Mouse (Mus musculus): ENCODE results near the gene Cdh13. TPM values are rescaled to one million over a fixed set of nuclear protein-coding genes. Genes with fewer than 3 reads are reported as not detected.
"Not testable (repeated sequence)": the region's sequence is repeated elsewhere in the genome, so short reads cannot be mapped to it uniquely, and the experiment has no call there.

Gene Cdh13
- polyA plus RNA-seq, 1 experiment from 2014 or later: 5.6 TPM

DNA sequence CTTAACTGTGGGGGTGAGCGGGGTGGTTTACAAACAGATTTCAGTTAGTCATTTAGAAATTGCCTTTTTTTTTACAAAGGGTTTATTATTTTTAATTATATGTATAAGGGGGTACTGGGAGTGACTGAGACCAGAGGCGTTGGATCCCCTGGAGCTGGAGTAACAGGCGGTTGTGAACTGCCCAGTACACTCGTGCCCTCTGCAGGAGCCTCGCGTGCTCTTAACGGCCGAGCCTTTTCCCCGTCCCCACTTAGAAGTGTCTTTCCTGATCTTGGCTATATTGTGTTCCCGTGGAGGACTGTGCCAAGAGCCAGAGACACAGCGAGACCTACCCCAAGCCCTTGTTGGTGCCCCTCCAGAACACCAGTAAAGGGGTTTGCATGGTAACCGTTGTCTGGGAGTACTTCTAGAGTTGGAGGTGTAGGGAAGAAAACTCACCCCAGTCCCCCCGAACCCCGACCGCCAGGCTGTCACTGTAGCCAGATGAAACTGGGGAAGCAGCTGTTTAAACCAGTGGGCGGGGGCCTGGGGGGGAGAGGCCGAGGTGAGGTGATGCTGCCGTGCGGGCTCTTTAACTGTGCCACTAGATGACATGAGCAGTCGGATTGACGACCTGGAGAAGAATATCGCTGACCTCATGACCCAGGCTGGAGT lies 1061.6 kb downstream of the Cdh13 start:
- ATAC-seq: no peak
- Histone ChIP-seq H3K36me3 (ENCODE audit: control insufficient read depth, insufficient read depth) (peaks cover 31% of the 10 kb centered on the region), H3K4me2 (replicated peaks; ENCODE audit: low read depth) (peak overlapping the region; percentile 92), H3K27ac (ENCODE audit: low read depth, low read length) (peak overlapping the region; percentile 35; the same call in 1 of the 2 replicates), H3K4me3 (ENCODE audit: low read depth, low read length) (peak overlapping the region; percentile 100), H3K27me3 (replicated peaks; ENCODE audit: control insufficient read depth, insufficient read depth, low read length) (no peaks in the 10 kb centered on the region), H3K9ac (ENCODE audit: low read depth, low read length) (peak overlapping the region; percentile 97), H3K4me1 (replicated peaks; ENCODE audit: control insufficient read depth, insufficient read depth, low read length) (no peaks in the 10 kb centered on the region; the same call in 1 of the 2 replicates), H3K9me3 (ENCODE audit: control insufficient read depth) (0 out of 2 replicates have a peak, but pooled peaks cover 3% of the 10 kb centered on the region)
- peak; percentile 19; the same call in 1 of the 2 replicates for TF ChIP-seq CTCF (IDR thresholded peaks at IDR 0.05; ENCODE audit: low read depth)
- 46% methylated on average over 22 of the region's 22 CpGs for WGBS

- peak; percentile 38; the same call in 1 of the 2 replicates for TF ChIP-seq CTCF (IDR thresholded peaks at IDR 0.05; ENCODE audit: low read depth)
- Histone ChIP-seq H3K4me1 (replicated peaks; ENCODE audit: control insufficient read depth, insufficient read depth, low read length) (no peaks in the 10 kb centered on the region; the same call in 1 of the 2 replicates), H3K4me2 (replicated peaks; ENCODE audit: low read depth) (peak overlapping the region; percentile 92)
Measured at GRCm38 (mm10) chr8:119345683-119346075, 1062.1 kb downstream of the Cdh13 start.

GRCm38 (mm10) chr8:119351647-119352046 lies 1068.1 kb downstream of the Cdh13 start:
- Histone ChIP-seq H3K36me3 (ENCODE audit: control insufficient read depth, insufficient read depth) (peaks cover 29% of the 10 kb centered on the region), H3K4me3 (ENCODE audit: low read depth, low read length) (no peak overlapping the region), H3K4me2 (replicated peaks; ENCODE audit: low read depth) (no peak overlapping the region), H3K9me3 (ENCODE audit: control insufficient read depth) (no peaks in the 10 kb centered on the region), H3K27ac (ENCODE audit: low read depth, low read length) (no peak overlapping the region), H3K9ac (ENCODE audit: low read depth, low read length) (no peak overlapping the region), H3K27me3 (replicated peaks; ENCODE audit: control insufficient read depth, insufficient read depth, low read length) (no peaks in the 10 kb centered on the region), H3K4me1 (replicated peaks; ENCODE audit: control insufficient read depth, insufficient read depth, low read length) (no peaks in the 10 kb centered on the region)
- ATAC-seq: no peak
- WGBS: 93% methylated on average over 19 of the region's 19 CpGs
- TF ChIP-seq CTCF (IDR thresholded peaks at IDR 0.05; ENCODE audit: low read depth): no peak

More at GRCm38 (mm10) chr8:119345683-119346075, 1062.1 kb downstream of the Cdh13 start:
- H3K27ac ChIP-seq (ENCODE audit: low read depth, low read length): no peak overlapping the region
- no peaks in the 10 kb centered on the region for H3K27me3 ChIP-seq (replicated peaks; ENCODE audit: control insufficient read depth, insufficient read depth, low read length)
- 85% methylated on average over 15 of the region's 15 CpGs for WGBS
- no peak overlapping the region for H3K9ac ChIP-seq (ENCODE audit: low read depth, low read length)
- H3K9me3 ChIP-seq (ENCODE audit: control insufficient read depth): 0 out of 2 replicates have a peak, but pooled peaks cover 3% of the 10 kb centered on the region
- H3K4me3 ChIP-seq (ENCODE audit: low read depth, low read length): no peak overlapping the region
- peaks cover 31% of the 10 kb centered on the region for H3K36me3 ChIP-seq (ENCODE audit: control insufficient read depth, insufficient read depth)
- no peak for ATAC-seq

DNA sequence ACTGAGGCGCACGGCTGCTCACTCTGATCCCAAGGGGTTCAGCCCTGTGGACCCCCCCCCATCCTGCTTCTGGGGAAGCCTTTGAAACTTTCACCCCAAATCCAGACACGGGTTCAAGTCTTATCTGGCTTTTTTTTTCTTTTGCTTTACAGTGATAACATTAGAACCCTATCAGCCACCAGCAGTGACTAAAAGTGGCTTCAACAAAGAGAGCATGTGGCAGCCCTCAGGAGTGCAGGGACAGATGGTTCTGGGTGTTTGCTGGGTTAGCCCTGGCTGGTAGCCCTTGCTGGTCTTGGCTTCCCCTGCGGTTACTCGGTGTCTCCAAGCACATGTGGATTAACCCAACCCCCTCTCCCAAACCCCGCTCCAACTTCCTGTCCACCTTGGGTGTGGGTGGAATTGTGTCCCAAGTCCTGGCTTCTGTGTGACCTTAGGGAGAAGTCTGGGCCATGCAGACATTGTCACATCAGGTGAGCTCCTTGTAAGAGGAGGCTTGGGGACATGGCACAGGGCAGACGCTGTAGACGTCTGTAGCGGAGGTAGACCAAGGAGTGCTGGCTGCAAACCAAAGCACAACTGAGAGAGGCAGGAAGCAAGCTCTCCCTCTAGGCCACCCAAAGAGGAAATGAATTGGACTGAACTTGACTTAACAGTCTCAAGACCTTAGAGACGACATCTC lies 1069.6 kb downstream of the Cdh13 start:
- Histone ChIP-seq H3K36me3 (ENCODE audit: control insufficient read depth, insufficient read depth) (peaks cover 16% of the 10 kb centered on the region), H3K4me1 (replicated peaks; ENCODE audit: control insufficient read depth, insufficient read depth, low read length) (no peaks in the 10 kb centered on the region), H3K9me3 (ENCODE audit: control insufficient read depth) (no peaks in the 10 kb centered on the region), H3K27ac (ENCODE audit: low read depth, low read length) (no peak overlapping the region), H3K4me3 (ENCODE audit: low read depth, low read length) (no peak overlapping the region), H3K9ac (ENCODE audit: low read depth, low read length) (no peak overlapping the region), H3K4me2 (replicated peaks; ENCODE audit: low read depth) (no peak overlapping the region), H3K27me3 (replicated peaks; ENCODE audit: control insufficient read depth, insufficient read depth, low read length) (no peaks in the 10 kb centered on the region)
- ATAC-seq: no peak
- 71% methylated on average over 10 of the region's 10 CpGs for WGBS
- TF ChIP-seq CTCF (IDR thresholded peaks at IDR 0.05; ENCODE audit: low read depth): no peak

GRCm38 (mm10) chr8:119353659-119354023 lies 1070.1 kb downstream of the Cdh13 start:
- no peak overlapping the region for H3K4me3 ChIP-seq (ENCODE audit: low read depth, low read length)
- ATAC-seq: no peak
- H3K27ac ChIP-seq (ENCODE audit: low read depth, low read length): no peak overlapping the region
- no peak overlapping the region for H3K9ac ChIP-seq (ENCODE audit: low read depth, low read length)
- H3K4me1 ChIP-seq (replicated peaks; ENCODE audit: control insufficient read depth, insufficient read depth, low read length): no peaks in the 10 kb centered on the region
- TF ChIP-seq CTCF (IDR thresholded peaks at IDR 0.05; ENCODE audit: low read depth): no peak
- H3K36me3 ChIP-seq (ENCODE audit: control insufficient read depth, insufficient read depth): peaks cover 11% of the 10 kb centered on the region
- no peaks in the 10 kb centered on the region for H3K27me3 ChIP-seq (replicated peaks; ENCODE audit: control insufficient read depth, insufficient read depth, low read length)
- 84% methylated on average over 6 of the region's 6 CpGs for WGBS
- H3K9me3 ChIP-seq (ENCODE audit: control insufficient read depth): no peaks in the 10 kb centered on the region
- no peak overlapping the region for H3K4me2 ChIP-seq (replicated peaks; ENCODE audit: low read depth)

GRCm38 (mm10) chr8:119356631-119357030 lies 1073.1 kb downstream of the Cdh13 start:
- not testable (repeated sequence) for H3K36me3 ChIP-seq (ENCODE audit: control insufficient read depth, insufficient read depth); H3K4me3 ChIP-seq (ENCODE audit: low read depth, low read length); ATAC-seq; H3K4me1 ChIP-seq (replicated peaks; ENCODE audit: control insufficient read depth, insufficient read depth, low read length); H3K27ac ChIP-seq (ENCODE audit: low read depth, low read length); H3K9me3 ChIP-seq (ENCODE audit: control insufficient read depth); H3K27me3 ChIP-seq (replicated peaks; ENCODE audit: control insufficient read depth, insufficient read depth, low read length); H3K4me2 ChIP-seq (replicated peaks; ENCODE audit: low read depth); H3K9ac ChIP-seq (ENCODE audit: low read depth, low read length)
- TF ChIP-seq CTCF (IDR thresholded peaks at IDR 0.05; ENCODE audit: low read depth): peak; percentile 69
- 66% methylated on average over 5 of the region's 5 CpGs for WGBS
